Mouse (Mus musculus) spleen, postnatal 14 days (tissue): ENCODE measurements at regions not wholly inside any gene's neighbourhood (a gene's known extent, or its start where the extent isn't known, plus 50 kb on each side); places are given as distances from the start of the nearest gene placed in this dataset.

Experiments
- DNase-seq, 2 experiments: peaks; one replicate each; pipeline ENCODE4 v3.0.0; 2021 to 2022; ENCODE audit warnings: low spot score in 2 of 2

- DNase-seq: no peak
Measured at GRCm38 (mm10) chr2:71690277-71691161, 54.9 kb upstream of the Itga6 start.

GRCm38 (mm10) chr2:71694758-71695310 is 50.6 kb upstream of the Itga6 start:
- no peak for DNase-seq
